Mouse (Mus musculus) midbrain, embryonic 14.5 days (tissue): ENCODE data around the gene Pdhb. TPM values are rescaled to one million over a fixed set of nuclear protein-coding genes. Genes with fewer than 3 reads are reported as not detected.

Experiments
- ATAC-seq: fragments of 200-750 bp; cut with Nextera tagmentation; 2 replicates; pipeline ENCODE4 v1.8.0; 2017; ENCODE audit warnings: moderate number of reproducible peaks, moderate library complexity; ENCODE audit not compliant: low FRiP score, low TSS enrichment
- DNase-seq: peaks from one replicate; pipeline ENCODE4 v3.0.0-alpha.2; 2015
- H3K27ac ChIP-seq: fragments of 300-500 bp; sonication (generic); replicated peaks from 2 replicates; pipeline ENCODE4 v1.5.1; 2014; ENCODE audit warnings: mild to moderate bottlenecking, low read depth, low read length, moderate library complexity
- H3K27me3 ChIP-seq: fragments of 300-500 bp; sonication (generic); 2 replicates; pipeline ENCODE4 v1.6.1; 2014; ENCODE audit warnings: low read length, control low read depth, mixed read lengths; ENCODE audit not compliant: control insufficient read depth, insufficient read depth
- H3K36me3 ChIP-seq: fragments of 300-500 bp; sonication (generic); 2 replicates; pipeline ENCODE4 v1.6.1; 2014; ENCODE audit warnings: low read length, control low read depth; ENCODE audit not compliant: control insufficient read depth, insufficient read depth
- H3K4me1 ChIP-seq: fragments of 300-500 bp; sonication (generic); 2 replicates; pipeline ENCODE4 v1.6.1; 2014; ENCODE audit warnings: mild to moderate bottlenecking, antibody characterized with exemption, low read length, control low read depth; ENCODE audit not compliant: control insufficient read depth, insufficient read depth
- H3K4me2 ChIP-seq: fragments of 300-500 bp; sonication (generic); 2 replicates; pipeline ENCODE4 v1.6.1; 2014; ENCODE audit warnings: mild to moderate bottlenecking, low read length, moderate library complexity
- H3K4me3 ChIP-seq: fragments of 300-500 bp; sonication (generic); replicated peaks from 2 replicates; pipeline ENCODE4 v1.5.1; 2014; ENCODE audit warnings: low read depth, low read length
- H3K9ac ChIP-seq: fragments of 300-500 bp; sonication (generic); replicated peaks from 2 replicates; pipeline ENCODE4 v1.6.1; 2014; ENCODE audit warnings: mild to moderate bottlenecking, low read length, moderate library complexity
- H3K9me3 ChIP-seq: fragments of 300-500 bp; sonication (generic); 2 replicates; pipeline ENCODE4 v1.6.1; 2016; ENCODE audit warnings: low read length, control low read depth, mixed read lengths; ENCODE audit not compliant: control insufficient read depth
- WGBS: fragments of 180-500 bp; shearing (Covaris S2); extraction: QIAGEN DNeasy Blood & Tissue Kit; methylation state at CpG from one replicate; pipeline ENCODE4 v1.1.7; 2014; 5-methylcytosine and 5-hydroxymethylcytosine counted together
- polyA plus RNA-seq: library from polyadenylated mRNA; unstranded; fragments of >200 nt; fragmentation: Nextera tagmentation; extraction: Ambion mirVana; gene quantifications from 2 replicates; pipeline ENCODE4 v1.2.1, GENCODE M21; 2014

Pdhb gene
- polyA plus RNA-seq, 1 experiment from 2014 or later = 242 TPM

DNA sequence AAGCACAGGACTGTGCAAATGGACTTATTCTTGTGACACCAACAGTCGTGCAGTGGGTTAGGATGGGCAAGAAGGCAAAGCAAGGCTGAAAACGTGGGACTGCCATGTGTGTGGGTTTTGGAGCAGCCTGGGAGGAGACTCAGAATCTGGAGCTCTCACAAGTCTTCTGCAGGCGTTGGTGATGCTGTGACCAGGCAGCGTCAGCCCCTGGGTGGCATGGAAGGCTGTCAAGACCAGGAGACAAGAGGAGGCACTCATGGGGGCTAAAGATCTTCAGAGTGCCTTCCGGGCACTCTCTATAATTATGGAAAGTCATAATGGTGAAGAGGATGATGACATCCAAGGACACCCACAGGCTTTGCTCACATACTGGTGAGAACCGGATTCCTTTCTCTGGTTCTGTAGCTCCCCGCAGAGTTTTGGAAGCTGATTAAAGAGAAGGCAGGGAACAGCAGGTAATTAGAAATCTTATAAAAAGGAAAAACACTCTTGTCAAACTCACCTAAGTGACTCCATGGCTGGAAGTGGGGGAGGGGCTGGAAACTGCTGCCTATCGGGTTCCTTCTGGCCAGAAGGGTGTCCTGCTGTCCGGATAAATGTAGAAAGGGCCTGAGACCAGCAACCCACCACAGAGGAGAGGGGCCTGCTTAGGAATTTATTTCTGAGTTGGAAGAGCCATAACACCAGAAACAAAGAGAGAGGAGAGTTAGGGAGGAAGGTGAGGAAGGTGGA is 33.5 kb upstream of the Pdhb start:
- H3K4me3 ChIP-seq = no peak overlapping the region
- no peak for ATAC-seq
- H3K9ac ChIP-seq = no peak overlapping the region
- no peaks in the 10 kb centered on the region for H3K36me3 ChIP-seq
- no peaks in the 10 kb centered on the region for H3K4me1 ChIP-seq
- WGBS = 60% methylated on average over 9 of the region's 9 CpGs
- DNase-seq = no peak
- H3K27me3 ChIP-seq = no peaks in the 10 kb centered on the region
- H3K9me3 ChIP-seq = no peaks in the 10 kb centered on the region
- H3K4me2 ChIP-seq = no peak overlapping the region
- no peak overlapping the region for H3K27ac ChIP-seq

DNA sequence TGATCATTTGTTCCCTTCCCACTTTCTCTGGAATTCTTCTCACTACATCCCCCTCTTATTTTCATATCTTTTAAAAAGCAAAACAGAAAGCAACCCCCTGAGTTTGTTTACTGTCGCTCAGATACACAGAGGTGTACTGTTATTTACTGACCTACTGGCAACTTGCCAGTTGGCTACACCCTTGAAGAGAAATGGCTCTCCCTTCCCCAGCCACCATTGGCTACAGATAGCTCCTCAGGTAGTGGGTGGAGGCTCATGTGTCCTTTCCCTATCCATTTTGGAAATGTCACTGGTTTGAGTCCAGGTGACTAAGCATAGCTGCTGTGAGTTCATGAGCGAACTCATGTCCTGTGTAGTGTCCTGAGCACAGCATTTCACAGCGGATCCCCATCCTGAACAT is 28.9 kb upstream of the Pdhb start:
- H3K9me3 ChIP-seq = no peaks in the 10 kb centered on the region
- no peak overlapping the region for H3K27ac ChIP-seq
- no peaks in the 10 kb centered on the region for H3K27me3 ChIP-seq
- no peaks in the 10 kb centered on the region for H3K4me1 ChIP-seq
- H3K9ac ChIP-seq = no peak overlapping the region
- ATAC-seq (no peak), DNase-seq (no peak)
- 87% methylated on average over 3 of the region's 3 CpGs for WGBS
- H3K4me2 ChIP-seq = no peak overlapping the region
- no peak overlapping the region for H3K4me3 ChIP-seq
- H3K36me3 ChIP-seq = no peaks in the 10 kb centered on the region

DNA sequence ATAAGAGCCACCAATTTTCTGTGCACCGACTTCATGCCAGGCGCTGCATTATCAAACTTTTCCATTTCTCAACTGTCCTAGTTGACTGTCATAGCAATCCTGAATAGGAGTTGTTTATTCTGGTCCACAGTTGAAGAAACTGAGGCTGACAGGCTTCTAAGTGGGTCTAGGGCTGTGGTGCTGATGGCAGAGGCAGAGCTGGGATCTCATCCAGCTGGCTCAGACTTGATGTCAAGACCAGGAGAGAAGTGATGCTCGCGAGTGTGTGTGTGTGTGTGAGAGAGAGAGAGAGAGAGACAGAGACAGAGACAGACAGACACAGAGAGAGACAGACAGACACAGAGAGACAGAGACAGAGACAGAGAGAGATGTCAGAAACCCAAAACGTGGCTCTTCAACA is 27.9 kb upstream of the Pdhb start:
- Histone ChIP-seq H3K9ac (no peak overlapping the region), H3K9me3 (no peaks in the 10 kb centered on the region), H3K4me2 (no peak overlapping the region), H3K4me1 (no peaks in the 10 kb centered on the region), H3K36me3 (no peaks in the 10 kb centered on the region), H3K4me3 (no peak overlapping the region), H3K27ac (no peak overlapping the region), H3K27me3 (no peaks in the 10 kb centered on the region)
- no peak for ATAC-seq
- no peak for DNase-seq
- 83% methylated on average over 5 of the region's 5 CpGs for WGBS

GRCm38 (mm10) chr14:8192727-8193126 is 19.9 kb upstream of the Pdhb start:
- no peak overlapping the region for H3K4me3 ChIP-seq
- H3K27me3 ChIP-seq = no peaks in the 10 kb centered on the region
- no peaks in the 10 kb centered on the region for H3K36me3 ChIP-seq
- H3K4me1 ChIP-seq = no peaks in the 10 kb centered on the region
- no peak overlapping the region for H3K4me2 ChIP-seq
- DNase-seq (no peak), ATAC-seq (no peak)
- WGBS = 93% methylated on average over 6 of the region's 6 CpGs
- H3K9me3 ChIP-seq = no peaks in the 10 kb centered on the region
- no peak overlapping the region for H3K27ac ChIP-seq
- H3K9ac ChIP-seq = no peak overlapping the region

GRCm38 (mm10) chr14:8191331-8191965 is 18.6 kb upstream of the Pdhb start:
- Histone ChIP-seq H3K27me3 (no peaks in the 10 kb centered on the region), H3K4me1 (no peaks in the 10 kb centered on the region), H3K4me3 (no peak overlapping the region), H3K9me3 (no peaks in the 10 kb centered on the region), H3K36me3 (no peaks in the 10 kb centered on the region), H3K27ac (no peak overlapping the region), H3K9ac (no peak overlapping the region), H3K4me2 (no peak overlapping the region)
- DNase-seq (no peak), ATAC-seq (no peak)
- WGBS = 70% methylated on average over 12 of the region's 12 CpGs

DNA sequence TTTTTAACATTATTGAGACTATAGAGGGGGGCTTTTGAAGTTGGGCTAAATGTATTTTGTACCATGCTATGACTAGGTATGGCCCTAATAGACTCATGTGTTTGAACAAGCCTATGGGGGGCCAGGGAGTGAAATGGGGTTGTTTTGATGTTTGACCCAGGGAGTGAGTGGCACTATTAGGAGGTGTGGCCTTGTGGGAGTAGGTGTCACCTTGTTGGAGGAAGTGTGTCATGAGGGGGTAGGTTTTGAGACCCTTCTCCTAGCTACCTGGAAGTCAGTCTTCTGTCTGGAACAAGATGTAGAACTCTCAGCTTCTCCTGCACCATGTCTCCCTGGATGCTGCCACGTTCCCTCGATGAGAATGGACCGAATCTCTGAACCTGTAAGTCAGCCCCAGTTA is 17.7 kb upstream of the Pdhb start:
- Histone ChIP-seq H3K27ac (no peak overlapping the region), H3K9me3 (no peaks in the 10 kb centered on the region), H3K9ac (no peak overlapping the region), H3K36me3 (no peaks in the 10 kb centered on the region), H3K4me1 (no peaks in the 10 kb centered on the region), H3K4me2 (no peak overlapping the region), H3K27me3 (no peaks in the 10 kb centered on the region), H3K4me3 (no peak overlapping the region)
- ATAC-seq (no peak), DNase-seq (no peak)
- 91% methylated on average over 3 of the region's 3 CpGs for WGBS

DNA sequence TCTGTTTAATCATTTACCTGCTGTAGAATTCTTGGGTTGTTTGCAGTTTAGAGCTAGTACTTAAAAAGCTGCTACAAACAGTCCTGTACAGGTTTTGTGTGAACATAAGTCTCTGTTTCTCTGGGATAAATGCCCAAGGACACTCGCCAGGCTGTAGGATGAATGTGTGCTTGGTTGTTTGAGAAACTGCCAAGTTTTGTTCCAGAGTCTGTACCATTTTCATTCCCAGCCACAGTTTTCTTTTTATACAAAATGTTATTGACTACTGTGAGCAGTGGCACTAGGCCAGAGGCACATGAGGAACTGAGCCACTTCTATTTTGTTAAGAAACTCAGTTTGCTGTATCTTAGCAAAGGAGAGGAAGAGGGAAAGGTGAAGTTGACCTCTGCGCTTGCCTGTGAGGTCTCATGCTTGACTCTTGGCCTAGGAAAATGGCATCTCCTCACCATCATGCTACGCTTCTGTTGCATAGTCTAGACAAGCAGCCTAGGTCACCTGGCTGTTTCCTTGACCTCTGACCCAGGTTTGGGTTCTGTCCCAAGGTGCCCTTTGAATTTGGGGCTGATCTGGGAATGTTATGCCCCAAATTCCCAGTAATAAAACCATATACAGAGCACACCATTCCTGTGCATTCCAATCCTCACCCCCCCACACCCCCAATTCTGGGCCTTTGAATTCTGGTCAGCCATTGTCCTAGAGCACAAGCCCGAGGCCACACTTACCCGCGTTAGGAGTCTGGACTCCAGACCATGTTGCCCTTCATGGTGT is 13.6 kb upstream of the Pdhb start:
- DNase-seq (no peak), ATAC-seq (no peak)
- H3K27ac ChIP-seq = no peak overlapping the region
- H3K4me3 ChIP-seq = no peak overlapping the region
- no peaks in the 10 kb centered on the region for H3K9me3 ChIP-seq
- H3K9ac ChIP-seq = no peak overlapping the region
- 91% methylated on average over 6 of the region's 6 CpGs for WGBS
- no peaks in the 10 kb centered on the region for H3K27me3 ChIP-seq
- H3K4me2 ChIP-seq = no peak overlapping the region
- no peaks in the 10 kb centered on the region for H3K4me1 ChIP-seq
- H3K36me3 ChIP-seq = no peaks in the 10 kb centered on the region

DNA sequence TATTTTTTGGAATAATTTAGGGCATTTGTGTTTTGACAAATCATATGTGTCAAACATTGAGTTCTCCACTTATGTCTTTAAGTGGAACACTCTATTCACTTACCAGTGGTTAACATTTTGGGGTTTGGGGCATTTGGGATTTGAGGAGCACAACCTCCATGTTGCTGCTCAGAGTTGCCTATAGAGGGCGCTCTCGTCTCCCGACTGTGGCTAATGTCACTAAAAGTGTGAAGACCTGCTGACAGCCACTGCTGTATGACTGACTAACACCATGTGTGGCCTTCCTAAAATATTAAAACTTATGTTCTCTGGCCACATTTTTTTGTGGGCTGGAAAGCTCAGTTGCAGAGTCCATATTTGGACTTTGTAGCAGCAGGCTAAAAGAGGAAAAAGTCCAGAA is 10.5 kb upstream of the Pdhb start:
- Histone ChIP-seq H3K4me3 (no peak overlapping the region), H3K4me1 (no peaks in the 10 kb centered on the region), H3K9ac (no peak overlapping the region), H3K9me3 (no peaks in the 10 kb centered on the region), H3K27ac (no peak overlapping the region), H3K4me2 (no peak overlapping the region), H3K36me3 (no peaks in the 10 kb centered on the region), H3K27me3 (no peaks in the 10 kb centered on the region)
- no peak for DNase-seq
- WGBS = 73% methylated on average over 3 of the region's 3 CpGs
- no peak for ATAC-seq
